Mouse (Mus musculus) ES-E14 (cell line): ENCODE measurements around the gene Slc5a4b. TPM values are rescaled to one million over a fixed set of nuclear protein-coding genes. Genes with fewer than 3 reads are reported as not detected.

Experiments used
- DNase-seq: peaks from one replicate; pipeline ENCODE4 v3.0.0-alpha.2; 2013; ENCODE audit warnings: low read depth, low spot score
- H3K27ac ChIP-seq: 2 replicates; pipeline ENCODE4 v1.5.1; 2012; ENCODE audit warnings: low read depth, mild to moderate bottlenecking, low read length, moderate library complexity, mixed read lengths; ENCODE audit not compliant: poor library complexity, insufficient read depth, severe bottlenecking
- H3K36me3 ChIP-seq: 2 replicates; pipeline ENCODE4 v1.6.1; 2012; ENCODE audit warnings: mild to moderate bottlenecking, low read length, moderate library complexity, mixed read lengths; ENCODE audit not compliant: control insufficient read depth, poor library complexity, insufficient read depth, severe bottlenecking
- H3K4me1 ChIP-seq, 2 experiments: fragments of 150-350 bp in 1 of 2; sonication (generic) in 1 of 2; 2 replicates each; pipeline ENCODE4 v1.6.1; 2012; ENCODE audit warnings: low read length in 2 of 2, mild to moderate bottlenecking in 1 of 2, mixed read lengths in 1 of 2; ENCODE audit not compliant: control insufficient read depth in 2 of 2, insufficient read depth in 2 of 2, poor library complexity in 1 of 2
- H3K4me3 ChIP-seq, 2 experiments: fragments of 150-350 bp in 1 of 2; sonication (generic) in 1 of 2; 2 replicates each; pipeline ENCODE4 v1.5.1; 2012; ENCODE audit warnings: low read length in 2 of 2, low read depth in 1 of 2, mild to moderate bottlenecking in 1 of 2, mixed read lengths in 1 of 2; ENCODE audit not compliant: insufficient read depth in 1 of 2, poor library complexity in 1 of 2, severe bottlenecking in 1 of 2
- H3K9ac ChIP-seq: 2 replicates; pipeline ENCODE4 v1.6.1; 2012; ENCODE audit warnings: low read depth, mild to moderate bottlenecking, low read length, mixed read lengths; ENCODE audit not compliant: poor library complexity, insufficient read depth, severe bottlenecking
- H3K9me3 ChIP-seq: fragments of 150-350 bp; sonication (generic); 2 replicates; pipeline ENCODE4 v1.6.1; 2012; ENCODE audit warnings: low read depth, mild to moderate bottlenecking, low read length; ENCODE audit not compliant: control insufficient read depth, insufficient read depth
- CHD2 ChIP-seq: IDR thresholded peaks from 2 replicates; pipeline ENCODE4 v1.6.1; 2014; ENCODE audit warnings: mild to moderate bottlenecking, low read depth, low read length, inconsistent platforms
- HCFC1 ChIP-seq: IDR thresholded peaks from 2 replicates; pipeline ENCODE4 v1.6.1; 2012; ENCODE audit warnings: low read length, inconsistent platforms, borderline replicate concordance; ENCODE audit not compliant: insufficient read depth
- MAFK ChIP-seq: IDR thresholded peaks from 2 replicates; pipeline ENCODE4 v1.6.1; 2014; ENCODE audit warnings: mild to moderate bottlenecking, low read depth, low read length, inconsistent platforms; ENCODE audit not compliant: insufficient read depth
- ZC3H11A ChIP-seq: IDR thresholded peaks from 2 replicates; pipeline ENCODE4 v1.6.1; 2012; ENCODE audit warnings: low read depth, mild to moderate bottlenecking, inconsistent platforms, low read length, borderline replicate concordance
- ZNF384 ChIP-seq: IDR thresholded peaks from 2 replicates; pipeline ENCODE4 v1.6.1; 2012; ENCODE audit warnings: low read depth, low read length, inconsistent platforms
- in situ Hi-C, 2 experiments: fragments of 600-800 bp; cut with MboI; formaldehyde crosslinking; loops; one replicate each; pipeline ENCODE4 v1.15.1; 2025; ENCODE audit warnings: low sequenced_read_pairs in 2 of 2, inconsistent platforms in 1 of 2; ENCODE audit not compliant: unreplicated experiment in 2 of 2
- total RNA-seq: library from RNA; depleted of rRNA; stranded (reverse); fragments of 300-350 nt; gene quantifications from 2 replicates; pipeline ENCODE4 v1.2.3, GENCODE M21; 2012

The Slc5a4b gene
- total RNA-seq, 1 experiment = 7.1 TPM

- peak overlapping the region; percentile 65; the same call in 1 of the 2 replicates for H3K9ac ChIP-seq
- H3K36me3 ChIP-seq = no peaks in the 10 kb centered on the region
- peak overlapping the region; percentile 98; the same call in 1 of the 2 replicates for H3K27ac ChIP-seq
- in situ Hi-C loops = no loop called here
- no peak for DNase-seq
- peak overlapping the region in 1 of 2 experiments; percentile 46; a peak in 1 of 4 replicates for H3K4me3 ChIP-seq
- peaks cover 6 to 15% of the 10 kb centered on the region in 2 experiments; a peak in 3 of 4 replicates for H3K4me1 ChIP-seq
- TF ChIP-seq HCFC1 = no peak
- TF ChIP-seq CHD2 = no peak
- TF ChIP-seq ZNF384 = no peak
- no peak for TF ChIP-seq MAFK
- TF ChIP-seq ZC3H11A = no peak
- H3K9me3 ChIP-seq = no peaks in the 10 kb centered on the region
Observed at GRCm38 (mm10) chr10:76028016-76028366, 82.8 kb downstream of the Slc5a4b start.

DNA sequence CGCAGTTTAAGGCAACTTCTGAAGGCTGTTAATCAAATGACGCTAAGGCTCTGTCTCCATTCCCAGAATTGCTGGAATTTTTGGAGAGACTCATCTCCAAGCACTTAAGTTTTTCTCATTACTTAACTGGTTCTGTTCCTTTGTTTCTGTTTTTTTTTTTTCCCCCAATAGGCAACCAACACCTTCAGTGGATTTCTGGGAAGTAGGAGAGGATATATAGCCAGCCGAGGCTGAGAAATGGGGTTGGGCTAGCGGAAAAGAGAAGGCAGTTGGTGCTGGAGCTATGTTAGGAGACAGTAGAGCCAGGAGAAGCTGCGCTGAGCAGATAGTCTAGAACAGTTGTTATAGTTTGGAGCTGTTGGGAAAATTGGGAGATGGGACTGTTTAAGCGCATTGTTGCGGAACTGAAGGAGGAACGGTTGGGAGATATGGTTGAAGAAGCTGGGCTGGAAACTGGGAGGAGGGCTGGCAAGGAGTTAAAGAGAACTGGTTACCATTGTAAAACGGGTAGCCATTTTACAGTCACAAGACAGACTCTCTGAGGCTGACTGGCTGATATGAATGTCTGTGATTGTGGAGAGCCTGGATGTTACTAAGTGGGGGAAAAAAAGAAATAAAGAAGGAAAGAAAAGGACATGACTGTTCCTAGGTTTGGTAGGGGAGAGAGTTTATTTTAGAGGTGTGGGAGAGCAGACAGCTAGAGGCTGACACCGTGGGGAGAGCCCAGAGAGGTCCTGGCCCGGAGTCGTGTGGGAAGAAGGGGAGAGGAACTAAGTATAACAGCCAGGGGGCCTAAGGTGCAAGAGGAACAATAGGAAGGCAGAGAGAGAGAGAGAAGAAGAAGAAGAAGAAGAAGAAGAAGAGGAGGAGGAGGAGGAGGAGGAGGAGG, 83.4 kb downstream of the Slc5a4b start:
- H3K36me3 ChIP-seq = no peaks in the 10 kb centered on the region
- no peaks in the 10 kb centered on the region for H3K9me3 ChIP-seq
- H3K4me3 ChIP-seq = peak overlapping the region; percentile 41 to 75
- peak overlapping the region; percentile 98 for H3K27ac ChIP-seq
- in situ Hi-C loops = no loop called here
- H3K9ac ChIP-seq = peak overlapping the region; percentile 86
- no peak for DNase-seq
- TF ChIP-seq ZNF384 (peak; percentile 82), HCFC1 (no peak)
- H3K4me1 ChIP-seq = peaks cover 6 to 15% of the 10 kb centered on the region in 2 experiments; a peak in 3 of 4 replicates

- in situ Hi-C loops = no loop called here
- no peaks in the 10 kb centered on the region for H3K36me3 ChIP-seq
- H3K27ac ChIP-seq = peak overlapping the region; percentile 98; the same call in 1 of the 2 replicates
- TF ChIP-seq HCFC1 = no peak
- 0 out of 2 replicates have a peak, but pooled peaks have one; percentile 6 for TF ChIP-seq ZNF384
- H3K9me3 ChIP-seq = no peaks in the 10 kb centered on the region
- DNase-seq = no peak
- peak overlapping the region; percentile 71; the same call in 1 of the 2 replicates for H3K9ac ChIP-seq
- peaks cover 4 to 14% of the 10 kb centered on the region in 2 experiments; a peak in 3 of 4 replicates for H3K4me1 ChIP-seq
- H3K4me3 ChIP-seq = peak overlapping the region in 1 of 2 experiments; percentile 75; a peak in 1 of 4 replicates
Observed at GRCm38 (mm10) chr10:76025470-76026190, 85.1 kb downstream of the Slc5a4b start.

GRCm38 (mm10) chr10:76023921-76024320, 86.8 kb downstream of the Slc5a4b start:
- peak overlapping the region; percentile 71; the same call in 1 of the 2 replicates for H3K9ac ChIP-seq
- H3K4me3 ChIP-seq = peak overlapping the region; percentile 18 to 53; a peak in 2 of 4 replicates
- in situ Hi-C loops = no loop called here
- H3K27ac ChIP-seq = peak overlapping the region; percentile 51; the same call in 1 of the 2 replicates
- TF ChIP-seq ZC3H11A (no peak), MAFK (no peak), HCFC1 (no peak), ZNF384 (no peak), CHD2 (no peak)
- no peaks in the 10 kb centered on the region for H3K36me3 ChIP-seq
- H3K4me1 ChIP-seq = peaks cover 4 to 7% of the 10 kb centered on the region in 2 experiments; a peak in 2 of 4 replicates
- H3K9me3 ChIP-seq = no peaks in the 10 kb centered on the region
- no peak for DNase-seq
